Mouse (Mus musculus) spleen, postnatal 0 days (tissue): ENCODE results near the gene Galnt4. TPM values are rescaled to one million over a fixed set of nuclear protein-coding genes. Genes with fewer than 3 reads are reported as not detected.

ENCODE experiments used
- polyA plus RNA-seq: library from polyadenylated mRNA; unstranded; fragments of >200 nt; fragmentation: Nextera tagmentation; extraction: Ambion mirVana; gene quantifications from 2 replicates; pipeline ENCODE4 v1.2.1, GENCODE M21; 2015

The Galnt4 gene
- 3.0 and 4.3 TPM in 2 replicates for polyA plus RNA-seq

DNA sequence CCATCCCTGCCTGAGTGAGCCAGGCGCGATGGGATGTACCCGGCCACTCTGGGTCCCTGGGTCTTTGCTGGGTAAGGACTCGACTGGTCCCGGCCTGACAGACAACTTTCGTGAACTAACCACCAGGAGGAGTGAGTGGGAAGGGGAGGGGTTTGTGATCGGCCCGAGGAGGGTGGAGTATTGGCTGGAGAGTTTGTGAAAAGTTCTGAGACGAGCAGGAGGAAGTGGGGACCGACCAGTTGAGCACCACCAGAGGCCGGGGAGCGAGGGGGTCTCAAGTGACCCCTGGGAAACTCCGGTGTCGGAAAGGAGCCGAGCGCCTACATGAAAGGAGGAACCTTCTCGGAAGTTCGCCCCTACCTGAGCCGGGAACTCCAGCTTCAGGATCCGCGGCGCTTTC is at the start of gene Galnt4:
Galnt4 (plus strand) TSS at position 196 of the 400 bp plus-strand sequence.

DNA sequence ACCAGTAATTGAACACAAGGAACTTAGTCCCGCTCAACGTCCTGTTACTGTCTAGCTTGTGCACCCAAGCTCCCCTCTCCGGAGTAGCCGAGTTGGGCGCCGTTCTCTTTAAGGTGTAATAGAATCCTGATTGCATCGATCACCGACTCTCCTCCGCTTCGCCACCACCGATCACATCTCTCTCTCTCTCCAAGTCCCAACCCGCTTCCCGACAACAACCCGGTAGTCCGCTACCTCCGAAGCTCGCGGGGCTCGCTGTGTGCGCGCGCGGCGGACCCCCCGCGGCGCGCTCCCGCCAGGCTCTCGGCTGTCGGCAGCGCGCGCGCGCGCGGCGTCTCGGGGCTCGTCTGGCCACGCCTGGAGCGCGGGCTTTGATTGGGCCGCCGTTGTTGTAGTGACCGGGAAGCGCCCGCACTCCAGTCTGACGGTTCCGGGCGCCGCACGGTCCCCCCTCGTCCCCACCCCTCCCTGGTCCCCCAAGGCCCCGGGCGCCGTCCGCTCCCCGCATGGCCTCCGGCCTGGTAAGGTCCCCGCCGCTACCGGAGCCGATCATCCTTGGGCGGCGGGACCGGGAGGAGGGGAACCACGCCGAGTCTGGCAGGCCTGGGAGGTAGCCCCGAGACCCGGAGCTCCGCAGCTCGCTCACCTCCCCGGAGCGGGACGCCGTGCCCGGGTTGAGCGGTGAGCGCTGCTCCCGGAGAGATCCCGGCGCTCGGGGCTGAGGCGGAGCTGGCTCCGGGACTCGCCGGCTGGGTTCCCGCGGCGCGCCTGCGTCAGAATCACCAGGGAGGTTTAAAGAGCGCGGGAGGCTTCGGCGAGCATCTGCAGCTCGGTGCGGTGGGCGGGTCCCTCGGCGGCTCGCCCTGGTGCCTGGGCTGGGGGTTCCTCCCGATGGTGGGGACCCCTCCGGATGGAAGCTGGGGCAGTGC is 992 bp upstream of the Galnt4 start, which contains the start of gene Poc1b:
Poc1b (plus strand) TSS at position 334 of the 929 bp plus-strand sequence.

DNA sequence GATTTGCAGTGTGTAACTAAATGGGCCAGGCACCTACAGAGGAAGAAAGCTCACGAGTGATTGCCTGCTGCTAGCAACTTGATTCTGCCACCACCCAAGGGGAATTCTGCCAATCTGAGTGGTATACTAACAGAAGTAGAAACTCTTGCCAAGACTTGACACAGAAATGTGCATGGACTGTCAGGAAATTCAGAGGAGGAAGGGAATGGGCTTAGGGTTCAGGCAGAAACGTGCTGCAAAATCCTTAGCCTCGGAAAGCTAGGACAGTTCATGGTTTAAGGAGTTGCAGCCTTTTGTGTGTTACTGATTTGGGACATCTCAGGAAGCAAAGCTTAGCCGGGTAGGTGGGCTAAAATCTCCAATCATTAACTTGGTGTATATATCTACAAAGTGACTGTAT is 18.3 kb downstream of the Galnt4 start, which contains the start of gene Phxr2:
Phxr2 (minus strand) TSS at position 101 of the 400 bp plus-strand sequence.

Other genes with a start within 250 kb of the Galnt4 start
- gene Atp2b1, start 193.8 kb upstream of the Galnt4 start, polyA plus RNA-seq = 52.9 and 63.7 TPM in 2 replicates
- gene Poc1b, start 1.1 kb upstream of the Galnt4 start, polyA plus RNA-seq = 5.8 and 6.1 TPM in 2 replicates
- 0.11 TPM in 1 of 2 replicates, not detected in the other for gene Phxr2, start 18.2 kb downstream of the Galnt4 start, polyA plus RNA-seq
- gene Dusp6, start 155.1 kb downstream of the Galnt4 start, polyA plus RNA-seq = 18.8 and 25.4 TPM in 2 replicates